ENCODE assay signal across 26 mouse cellular contexts in the genomic region with DNA sequence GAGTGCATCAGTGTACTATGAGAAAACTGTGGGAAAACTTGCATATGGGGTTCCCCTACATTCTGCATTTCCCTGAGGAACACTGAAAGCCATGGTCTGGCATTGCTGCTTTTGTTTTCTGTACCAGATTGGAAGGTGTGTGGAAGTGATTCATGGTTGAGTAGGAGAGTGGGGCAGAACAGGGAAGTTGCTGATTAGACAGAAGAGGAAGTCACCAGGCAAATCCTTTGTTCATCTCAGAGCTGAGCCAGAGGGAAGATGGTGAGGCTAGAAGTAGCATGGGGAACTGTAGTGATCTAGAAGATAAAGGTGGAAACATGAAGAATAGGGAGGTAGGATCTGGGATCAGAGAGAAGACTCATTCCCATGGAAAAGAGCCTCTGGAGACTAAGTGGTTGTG.
"Had no signal": no experiment of that assay in that cellular context is flagged by ENCODE, and none has a peak within 500 bp of the region (broad histone marks: within the 10 kb centered on the region; RNA-seq: fewer than 3 reads in every experiment).

No protein-coding gene starts in this region.

- H3K4me3 ChIP-seq: heart, embryonic 10.5 days; heart, embryonic 12.5 days; hindbrain, embryonic 10.5 days; hindbrain, embryonic 12.5 days; intestine, embryonic 15.5 days; layer of hippocampus, adult 2 months; left cerebral cortex, adult 2 months; limb, embryonic 10.5 days; limb, embryonic 12.5 days; liver, embryonic 13.5 days; liver, embryonic 15.5 days had no signal

- H3K4me1 ChIP-seq: heart, embryonic 10.5 days; heart, embryonic 12.5 days; hindbrain, embryonic 10.5 days; hindbrain, embryonic 12.5 days; intestine, embryonic 15.5 days; limb, embryonic 10.5 days; limb, embryonic 12.5 days; liver, embryonic 13.5 days; liver, embryonic 15.5 days had no signal

- H3K36me3 ChIP-seq: heart, embryonic 10.5 days; heart, embryonic 12.5 days; hindbrain, embryonic 10.5 days; hindbrain, embryonic 12.5 days; intestine, embryonic 15.5 days; limb, embryonic 10.5 days; limb, embryonic 12.5 days; liver, embryonic 13.5 days; liver, embryonic 15.5 days had no signal

- DNase-seq: gastrocnemius, postnatal 14 days; gastrocnemius, postnatal 36 days; heart, adult 18-20 months; heart, postnatal 10 days; heart, postnatal 4 days; kidney, adult 18-20 months; kidney, adult 8-10 months; kidney, postnatal 10 days; kidney, postnatal 25 days; kidney, postnatal 4 days; liver; liver, embryonic 13.5 days had no signal

- H3K9me3 ChIP-seq: heart, embryonic 10.5 days; heart, embryonic 12.5 days; hindbrain, embryonic 10.5 days; hindbrain, embryonic 12.5 days; intestine, embryonic 15.5 days; limb, embryonic 12.5 days; liver, embryonic 13.5 days; liver, embryonic 15.5 days had no signal

- H3K27ac ChIP-seq: heart, embryonic 10.5 days; hindbrain, embryonic 10.5 days; hindbrain, embryonic 12.5 days; hindbrain, embryonic 14.5 days; intestine, embryonic 15.5 days; layer of hippocampus, adult 2 months; left cerebral cortex, adult 2 months; limb, embryonic 10.5 days; limb, embryonic 12.5 days; liver, embryonic 13.5 days; liver, embryonic 15.5 days had no signal

- H3K9ac ChIP-seq: heart, embryonic 12.5 days; hindbrain, embryonic 12.5 days; hindbrain, embryonic 14.5 days; intestine, embryonic 15.5 days; limb, embryonic 12.5 days; liver, embryonic 13.5 days; liver, embryonic 15.5 days had no signal

- H3K27me3 ChIP-seq: heart, embryonic 12.5 days; hindbrain, embryonic 12.5 days; intestine, embryonic 15.5 days; limb, embryonic 12.5 days; liver, embryonic 13.5 days; liver, embryonic 15.5 days had no signal

- ATAC-seq: hindbrain, embryonic 16.5 days; inflammation-experienced regulatory T-cells, adult 6 months; intestine, embryonic 15.5 days; intestine, postnatal 0 days had no signal
